Mouse (Mus musculus): Measurements from ENCODE around the gene Polr3gl. TPM values are rescaled to one million over a fixed set of nuclear protein-coding genes. Genes with fewer than 3 reads are reported as not detected.
A peak's percentile ranks its signal among the peaks of the same experiment; 100 is the strongest.

The Polr3gl gene
- polyA plus RNA-seq, 1 experiment from 2014 or later, result 29.5 TPM

DNA sequence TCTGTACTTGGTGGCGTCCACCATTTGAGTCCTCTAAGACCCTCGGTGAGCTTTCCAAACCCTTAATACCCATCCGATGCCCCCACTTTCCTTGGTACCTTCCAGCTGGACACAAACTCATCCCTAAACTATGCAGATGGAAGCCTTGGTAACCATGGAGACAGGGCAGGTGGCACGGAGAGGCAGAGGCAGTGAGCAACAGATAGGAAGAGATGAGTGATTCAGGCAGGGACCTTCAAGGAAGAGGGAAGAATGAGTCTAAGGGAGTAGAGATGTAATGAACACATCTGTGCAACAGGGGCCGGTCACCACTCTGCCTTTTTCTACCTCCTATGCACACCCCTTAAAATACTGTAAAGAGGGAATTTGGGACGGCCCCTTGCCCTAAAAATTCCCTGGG, 1.7 kb upstream of the Polr3gl start:
- Histone ChIP-seq H3K4me1 (ENCODE audit: control insufficient read depth, insufficient read depth, low read length) (peaks cover 28% of the 10 kb centered on the region; the same call in 1 of the 2 replicates), H3K27ac (ENCODE audit: low read length) (no peak overlapping the region; the same call in 1 of the 2 replicates), H3K9me3 (ENCODE audit: control insufficient read depth, low read depth, low read length) (no peaks in the 10 kb centered on the region), H3K9ac (replicated peaks; ENCODE audit: low read depth, low read length) (no peak overlapping the region), H3K36me3 (ENCODE audit: control insufficient read depth, insufficient read depth, low read length) (no peaks in the 10 kb centered on the region), H3K4me3 (ENCODE audit: low read depth, low read length) (0 out of 2 replicates have a peak overlapping the region, but pooled peaks have one; percentile 44), H3K4me2 (replicated peaks; ENCODE audit: low read depth, low read length) (peak overlapping the region; percentile 82), H3K27me3 (ENCODE audit: control insufficient read depth, insufficient read depth, low read length) (no peaks in the 10 kb centered on the region)
- WGBS, result 21% methylated on average over 6 of the region's 6 CpGs
- no peak for ATAC-seq (ENCODE audit: insufficient number of reproducible peaks, insufficient read depth, low FRiP score, low read depth)

GRCm38 (mm10) chr3:96594851-96595250, 870 bp upstream of the Polr3gl start:
- H3K27me3 ChIP-seq (ENCODE audit: control insufficient read depth, insufficient read depth, low read length), result no peaks in the 10 kb centered on the region
- no peak overlapping the region for H3K9ac ChIP-seq (replicated peaks; ENCODE audit: low read depth, low read length)
- no peak overlapping the region for H3K27ac ChIP-seq (ENCODE audit: low read length)
- peaks cover 24% of the 10 kb centered on the region; the same call in 1 of the 2 replicates for H3K4me1 ChIP-seq (ENCODE audit: control insufficient read depth, insufficient read depth, low read length)
- ATAC-seq (ENCODE audit: insufficient number of reproducible peaks, insufficient read depth, low FRiP score, low read depth), result no peak
- no peaks in the 10 kb centered on the region for H3K9me3 ChIP-seq (ENCODE audit: control insufficient read depth, low read depth, low read length)
- H3K4me3 ChIP-seq (ENCODE audit: low read depth, low read length), result no peak overlapping the region
- H3K4me2 ChIP-seq (replicated peaks; ENCODE audit: low read depth, low read length), result no peak overlapping the region
- WGBS, result 80% methylated on average over 5 of the region's 5 CpGs
- no peaks in the 10 kb centered on the region for H3K36me3 ChIP-seq (ENCODE audit: control insufficient read depth, insufficient read depth, low read length)

GRCm38 (mm10) chr3:96593374-96593773, 607 bp downstream of the Polr3gl start:
- under 1% methylated on average over 10 of the region's 10 CpGs for WGBS
- ATAC-seq (ENCODE audit: insufficient number of reproducible peaks, insufficient read depth, low FRiP score, low read depth), result no peak

DNA sequence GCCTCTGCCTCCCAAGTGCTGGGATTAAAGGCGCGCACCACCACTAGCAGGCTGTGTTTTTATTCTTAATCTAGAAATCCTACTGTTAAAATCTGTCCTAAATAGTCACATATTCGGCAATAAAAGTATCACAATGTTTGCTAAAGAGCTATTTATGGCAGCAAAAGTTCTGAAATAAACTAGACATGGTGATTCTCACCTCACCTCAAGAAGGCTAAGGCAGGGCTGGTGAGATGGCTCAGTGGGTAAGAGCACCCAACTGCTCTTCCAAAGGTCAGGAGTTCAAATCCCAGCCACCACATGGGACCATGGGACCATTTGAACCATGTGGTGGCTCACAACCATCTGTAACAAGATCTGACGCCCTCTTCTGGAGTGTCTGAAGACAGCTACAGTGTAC, 3.3 kb downstream of the Polr3gl start:
- Histone ChIP-seq H3K4me3 (ENCODE audit: low read depth, low read length) (no peak overlapping the region), H3K9me3 (ENCODE audit: control insufficient read depth, low read depth, low read length) (no peaks in the 10 kb centered on the region), H3K9ac (replicated peaks; ENCODE audit: low read depth, low read length) (no peak overlapping the region), H3K27ac (ENCODE audit: low read length) (no peak overlapping the region), H3K36me3 (ENCODE audit: control insufficient read depth, insufficient read depth, low read length) (no peaks in the 10 kb centered on the region), H3K4me1 (ENCODE audit: control insufficient read depth, insufficient read depth, low read length) (peaks cover 4% of the 10 kb centered on the region; the same call in 1 of the 2 replicates), H3K27me3 (ENCODE audit: control insufficient read depth, insufficient read depth, low read length) (no peaks in the 10 kb centered on the region), H3K4me2 (replicated peaks; ENCODE audit: low read depth, low read length) (no peak overlapping the region)
- WGBS, result 81% methylated on average over 4 of the region's 4 CpGs
- ATAC-seq (ENCODE audit: insufficient number of reproducible peaks, insufficient read depth, low FRiP score, low read depth), result no peak

More at GRCm38 (mm10) chr3:96593374-96593773, 607 bp downstream of the Polr3gl start:
- Histone ChIP-seq H3K4me3 (ENCODE audit: low read depth, low read length) (peak overlapping the region; percentile 56), H3K27ac (ENCODE audit: low read length) (peak overlapping the region; percentile 66; the same call in 1 of the 2 replicates), H3K36me3 (ENCODE audit: control insufficient read depth, insufficient read depth, low read length) (no peaks in the 10 kb centered on the region), H3K4me1 (ENCODE audit: control insufficient read depth, insufficient read depth, low read length) (peaks cover 17% of the 10 kb centered on the region; the same call in 1 of the 2 replicates), H3K9ac (replicated peaks; ENCODE audit: low read depth, low read length) (peak overlapping the region; percentile 62; the same call in 1 of the 2 replicates), H3K4me2 (replicated peaks; ENCODE audit: low read depth, low read length) (peak overlapping the region; percentile 75), H3K27me3 (ENCODE audit: control insufficient read depth, insufficient read depth, low read length) (no peaks in the 10 kb centered on the region), H3K9me3 (ENCODE audit: control insufficient read depth, low read depth, low read length) (no peaks in the 10 kb centered on the region)

DNA sequence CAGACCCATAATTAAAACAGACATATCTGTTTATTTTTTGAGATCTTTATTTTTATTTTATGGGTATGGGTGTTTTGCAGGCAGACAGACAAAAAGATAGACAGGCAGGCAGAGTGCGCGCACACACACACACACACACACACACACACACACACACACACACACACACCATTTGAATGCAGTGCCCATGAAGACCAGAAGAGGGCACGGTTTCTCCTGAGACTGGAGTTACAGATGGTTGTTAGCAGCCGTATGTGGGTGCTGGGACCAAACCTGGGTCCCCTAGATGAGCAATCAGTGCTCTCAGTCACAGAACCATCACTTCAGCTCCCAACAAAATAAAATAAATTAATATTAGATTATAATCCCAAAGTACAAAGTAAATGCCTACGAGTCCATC, 10.6 kb downstream of the Polr3gl start:
- no peaks in the 10 kb centered on the region for H3K9me3 ChIP-seq (ENCODE audit: control insufficient read depth, low read depth, low read length)
- no peak overlapping the region for H3K4me2 ChIP-seq (replicated peaks; ENCODE audit: low read depth, low read length)
- 98% methylated on average over 5 of the region's 5 CpGs for WGBS
- no peak overlapping the region for H3K9ac ChIP-seq (replicated peaks; ENCODE audit: low read depth, low read length)
- H3K27me3 ChIP-seq (ENCODE audit: control insufficient read depth, insufficient read depth, low read length), result no peaks in the 10 kb centered on the region
- ATAC-seq (ENCODE audit: insufficient number of reproducible peaks, insufficient read depth, low FRiP score, low read depth), result no peak
- no peak overlapping the region for H3K4me3 ChIP-seq (ENCODE audit: low read depth, low read length)
- no peaks in the 10 kb centered on the region for H3K36me3 ChIP-seq (ENCODE audit: control insufficient read depth, insufficient read depth, low read length)
- H3K4me1 ChIP-seq (ENCODE audit: control insufficient read depth, insufficient read depth, low read length), result peaks cover 2% of the 10 kb centered on the region; the same call in 1 of the 2 replicates
- no peak overlapping the region for H3K27ac ChIP-seq (ENCODE audit: low read length)

DNA sequence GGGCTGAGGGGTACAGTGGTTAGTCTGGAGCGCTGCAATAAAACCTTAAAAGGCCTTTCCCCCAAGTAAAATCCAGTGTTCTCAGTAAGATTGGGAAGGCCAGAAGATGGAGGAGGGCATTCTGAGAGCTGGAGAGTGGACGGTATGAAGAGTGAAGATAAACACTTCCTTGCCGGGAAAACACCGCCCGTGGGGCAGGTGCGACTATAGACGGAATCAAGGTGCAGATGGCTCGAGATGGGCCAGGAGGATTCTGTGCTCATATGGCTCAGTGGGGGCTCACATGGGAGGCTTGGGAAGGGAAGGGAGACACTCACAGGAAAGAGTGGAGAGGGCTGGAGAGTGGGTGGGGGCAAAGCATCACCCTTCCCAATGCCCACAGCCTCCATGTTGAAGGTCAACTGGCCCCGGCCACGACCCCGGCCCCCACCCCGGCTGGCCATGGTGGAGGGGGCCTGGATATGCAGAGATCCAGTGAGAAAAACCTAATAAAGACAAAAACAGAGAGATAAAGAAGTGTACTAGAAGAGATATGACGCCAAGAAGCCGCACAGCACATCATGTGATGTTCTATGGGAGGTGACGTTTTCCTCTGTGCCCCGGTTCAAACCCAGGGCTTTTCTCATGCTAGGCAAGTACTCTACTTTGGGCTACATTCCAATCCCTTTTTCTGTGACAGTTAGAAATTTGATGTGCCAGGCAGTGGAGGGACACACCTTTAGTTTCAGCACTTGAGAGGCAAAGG, 12.0 kb downstream of the Polr3gl start:
- Histone ChIP-seq H3K4me1 (ENCODE audit: control insufficient read depth, insufficient read depth, low read length) (peaks cover 9% of the 10 kb centered on the region), H3K4me2 (replicated peaks; ENCODE audit: low read depth, low read length) (no peak overlapping the region), H3K4me3 (ENCODE audit: low read depth, low read length) (no peak overlapping the region), H3K36me3 (ENCODE audit: control insufficient read depth, insufficient read depth, low read length) (no peaks in the 10 kb centered on the region), H3K9me3 (ENCODE audit: control insufficient read depth, low read depth, low read length) (no peaks in the 10 kb centered on the region), H3K9ac (replicated peaks; ENCODE audit: low read depth, low read length) (no peak overlapping the region), H3K27ac (ENCODE audit: low read length) (no peak overlapping the region), H3K27me3 (ENCODE audit: control insufficient read depth, insufficient read depth, low read length) (no peaks in the 10 kb centered on the region)
- no peak for ATAC-seq (ENCODE audit: insufficient number of reproducible peaks, insufficient read depth, low FRiP score, low read depth)
- 76% methylated on average over 16 of the region's 16 CpGs for WGBS

DNA sequence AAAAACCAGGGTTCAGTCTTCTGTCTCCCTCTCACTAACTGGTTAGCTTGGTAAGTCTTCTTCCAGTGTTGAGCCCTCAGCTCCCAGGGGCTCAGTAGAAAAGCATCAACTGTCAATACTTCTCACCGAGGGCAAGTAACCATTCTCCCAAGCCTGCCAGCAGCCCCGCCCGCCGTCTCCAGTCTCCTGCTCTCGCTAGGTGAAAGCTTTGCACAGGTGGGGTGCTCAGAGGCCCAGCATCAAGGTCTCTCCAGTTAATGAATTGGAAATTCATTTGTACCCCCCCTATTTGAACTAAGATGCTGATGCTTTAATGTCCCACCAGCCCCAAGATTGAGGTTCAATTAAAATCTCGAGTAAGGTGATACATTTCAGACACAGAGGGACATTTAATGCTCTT, 12.8 kb downstream of the Polr3gl start:
- Histone ChIP-seq H3K4me1 (ENCODE audit: control insufficient read depth, insufficient read depth, low read length) (peaks cover 15% of the 10 kb centered on the region), H3K9ac (replicated peaks; ENCODE audit: low read depth, low read length) (no peak overlapping the region), H3K27ac (ENCODE audit: low read length) (no peak overlapping the region), H3K4me2 (replicated peaks; ENCODE audit: low read depth, low read length) (no peak overlapping the region), H3K36me3 (ENCODE audit: control insufficient read depth, insufficient read depth, low read length) (no peaks in the 10 kb centered on the region), H3K27me3 (ENCODE audit: control insufficient read depth, insufficient read depth, low read length) (no peaks in the 10 kb centered on the region), H3K9me3 (ENCODE audit: control insufficient read depth, low read depth, low read length) (no peaks in the 10 kb centered on the region), H3K4me3 (ENCODE audit: low read depth, low read length) (no peak overlapping the region)
- ATAC-seq (ENCODE audit: insufficient number of reproducible peaks, insufficient read depth, low FRiP score, low read depth), result no peak
- WGBS, result 53% methylated on average over 6 of the region's 6 CpGs

GRCm38 (mm10) chr3:96579885-96580454, 14.0 kb downstream of the Polr3gl start:
- Histone ChIP-seq H3K4me2 (replicated peaks; ENCODE audit: low read depth, low read length) (peak overlapping the region; percentile 37), H3K36me3 (ENCODE audit: control insufficient read depth, insufficient read depth, low read length) (no peaks in the 10 kb centered on the region), H3K27ac (ENCODE audit: low read length) (no peak overlapping the region), H3K9me3 (ENCODE audit: control insufficient read depth, low read depth, low read length) (no peaks in the 10 kb centered on the region), H3K27me3 (ENCODE audit: control insufficient read depth, insufficient read depth, low read length) (no peaks in the 10 kb centered on the region), H3K9ac (replicated peaks; ENCODE audit: low read depth, low read length) (no peak overlapping the region), H3K4me1 (ENCODE audit: control insufficient read depth, insufficient read depth, low read length) (peaks cover 20% of the 10 kb centered on the region), H3K4me3 (ENCODE audit: low read depth, low read length) (0 out of 2 replicates have a peak overlapping the region, but pooled peaks have one; percentile 11)
- 14% methylated on average over 16 of the region's 16 CpGs for WGBS
- ATAC-seq (ENCODE audit: insufficient number of reproducible peaks, insufficient read depth, low FRiP score, low read depth), result peak; percentile 51
